Mouse (Mus musculus): ENCODE results near the gene Vkorc1.

DNA sequence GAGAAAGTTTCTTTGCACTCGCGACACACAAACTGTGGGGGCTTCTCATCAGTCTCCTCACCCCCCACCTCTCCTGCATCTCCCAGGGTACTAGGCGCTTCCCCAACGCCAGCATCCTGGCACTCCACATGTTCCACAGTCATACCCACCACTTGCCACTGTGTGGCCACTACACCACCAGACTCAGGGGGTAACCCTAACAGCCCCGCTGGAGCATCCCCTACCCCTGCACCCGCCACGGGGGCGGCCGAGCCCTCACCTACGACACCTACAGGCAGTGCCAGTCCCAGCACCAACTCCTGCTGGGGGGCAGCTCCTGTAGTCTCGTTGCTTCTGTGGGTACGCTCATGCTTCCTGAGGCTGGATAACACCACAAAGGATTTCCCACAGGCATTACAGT lies 29.0 kb downstream of the Vkorc1 start:
- TF ChIP-seq EP300 (IDR thresholded peaks at IDR 0.05; ENCODE audit: insufficient read depth, low read depth, low read length) (no peak), CTCF (IDR thresholded peaks at IDR 0.05; ENCODE audit: low read depth, low read length) (no peak)
